Mouse (Mus musculus) heart, adult 2 months (tissue): ENCODE measurements around the gene Tmem147.

Experiments used
- CTCF ChIP-seq: fragments of 200-600 bp; IDR thresholded peaks from 2 replicates; pipeline ENCODE4 v1.8.1; 2022; ENCODE audit warnings: antibody characterized with exemption, mild to moderate bottlenecking, moderate library complexity
- EP300 ChIP-seq: fragments of 200-500 bp; IDR thresholded peaks from 2 replicates; pipeline ENCODE4 v1.6.1; 2011; ENCODE audit warnings: low read depth, low read length, control low read depth; ENCODE audit not compliant: insufficient read depth
- POLR2A ChIP-seq: fragments of 200-500 bp; IDR thresholded peaks from 2 replicates; pipeline ENCODE4 v1.6.1; 2011; ENCODE audit warnings: mild to moderate bottlenecking, low read depth, low read length, control low read depth; ENCODE audit not compliant: insufficient read depth

- no peak for TF ChIP-seq CTCF
- no peak for TF ChIP-seq POLR2A
- TF ChIP-seq EP300 = no peak
Observed at GRCm38 (mm10) chr7:30744022-30744598, 14.8 kb upstream of the Tmem147 start.
